Mouse (Mus musculus) heart, postnatal 25 days (tissue): ENCODE measurements at regions not wholly inside any gene's neighbourhood (a gene's known extent, or its start where the extent isn't known, plus 50 kb on each side); places are given as distances from the start of the nearest gene placed in this dataset.

Experiments
- DNase-seq: peaks from one replicate; pipeline ENCODE4 v3.0.0; 2022; ENCODE audit warnings: low spot score
- intact Hi-C: fragments of 180-260 bp; cut with DNase I; formaldehyde crosslinking; loops from one replicate; pipeline ENCODE4 v1.15.1; 2025

DNA sequence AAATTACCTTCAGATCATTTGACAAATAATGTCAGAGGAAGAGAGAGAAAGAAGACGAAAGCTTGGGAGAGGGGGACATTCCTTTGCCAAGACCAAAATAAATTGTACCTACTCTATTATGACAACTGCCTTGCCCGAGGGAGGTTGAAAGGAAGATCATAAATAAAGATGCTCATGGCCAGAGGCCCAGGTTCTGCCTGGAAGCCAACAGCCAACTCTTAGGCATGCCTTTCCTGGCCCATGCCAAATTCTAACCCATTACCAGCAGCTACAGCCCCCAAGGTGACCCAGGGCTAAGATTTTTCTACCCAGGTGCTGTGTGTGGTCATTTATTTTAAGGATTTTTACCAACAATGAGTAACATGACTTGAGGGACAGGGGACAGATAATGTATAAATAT, 54.9 kb downstream of the Cbln1 start:
- DNase-seq: no peak
- intact Hi-C loops: no loop called here

- DNase-seq: no peak
- intact Hi-C loops: no loop called here
Measured at GRCm38 (mm10) chr8:87415051-87415630, 57.3 kb downstream of the Cbln1 start.

- intact Hi-C loops: no loop called here
- no peak for DNase-seq
Measured at GRCm38 (mm10) chr8:87389016-87389415, 83.4 kb downstream of the Cbln1 start.

DNA sequence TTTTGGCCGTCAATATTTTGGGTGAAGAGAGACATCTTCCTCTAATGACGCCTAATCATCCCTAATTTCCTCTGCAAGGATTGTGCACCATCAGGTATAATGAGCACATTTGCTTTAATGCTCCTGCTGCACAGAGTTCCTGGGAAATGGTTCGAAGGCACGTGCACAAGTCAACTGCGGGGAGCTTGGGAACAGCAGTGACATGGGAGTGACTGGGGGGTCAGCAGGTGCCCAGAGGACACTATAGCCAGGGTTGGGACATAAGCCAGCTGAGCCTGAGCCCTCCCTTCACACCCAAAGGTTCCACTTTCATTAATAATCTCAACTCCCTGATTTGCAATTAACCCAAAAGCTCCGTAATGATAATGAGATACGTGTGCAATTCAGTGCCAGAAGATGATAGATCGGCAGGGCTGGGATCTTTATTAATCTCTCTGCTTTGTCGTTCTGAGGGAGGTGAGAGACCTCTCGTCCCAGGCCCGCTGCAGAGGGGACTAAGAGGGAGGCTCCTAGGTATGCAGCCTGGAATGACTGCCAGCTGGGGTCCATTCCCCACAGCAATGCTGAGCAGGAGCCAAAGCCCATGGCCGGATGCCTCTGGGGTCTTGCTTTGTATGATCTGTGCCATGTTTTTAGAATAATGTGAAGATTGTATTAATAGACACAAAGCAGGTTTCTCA, 88.7 kb downstream of the Cbln1 start:
- intact Hi-C loops: no loop called here
- DNase-seq: no peak

DNA sequence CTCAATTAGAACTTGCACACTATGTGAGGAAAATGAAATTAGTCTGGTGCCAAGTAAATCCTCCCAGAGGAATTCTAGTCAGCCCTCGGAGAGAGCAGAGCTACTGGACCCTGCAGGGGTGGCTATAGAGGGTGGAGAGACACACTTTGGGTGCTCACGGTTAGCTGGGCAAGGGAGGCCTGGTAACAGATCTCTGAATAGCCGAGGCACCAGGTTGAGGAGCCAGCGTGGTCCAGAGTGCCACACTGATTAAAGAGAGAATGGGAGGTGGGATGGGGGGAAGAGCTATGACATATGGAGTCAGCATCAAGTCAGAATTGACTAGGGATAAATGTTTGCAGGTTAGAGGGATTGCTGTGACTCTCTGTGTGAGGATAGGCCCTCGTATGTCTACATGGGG, 90.1 kb downstream of the Cbln1 start:
- intact Hi-C loops: no loop called here
- DNase-seq: no peak

GRCm38 (mm10) chr8:87380791-87381190, 91.6 kb downstream of the Cbln1 start:
- DNase-seq: no peak
- intact Hi-C loops: no loop called here

DNA sequence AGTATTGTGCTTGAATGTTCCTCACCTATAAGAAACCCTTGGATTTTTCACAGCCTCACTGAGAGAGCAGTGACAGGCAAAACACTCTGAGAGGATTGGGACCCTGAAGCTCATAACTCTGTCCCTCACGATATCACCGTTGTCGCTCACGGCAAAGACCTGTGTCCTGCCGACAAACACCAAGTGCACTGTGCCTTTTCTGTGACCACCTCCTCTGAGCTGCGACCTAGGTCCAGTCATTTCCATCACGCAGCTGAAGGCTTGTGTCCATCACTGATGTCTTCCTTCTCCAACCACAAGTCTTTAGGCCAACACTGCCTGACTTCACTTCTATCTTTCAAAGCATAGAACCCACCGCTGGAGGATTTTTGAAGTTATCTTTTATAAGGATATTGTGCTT, 93.1 kb downstream of the Cbln1 start:
- DNase-seq: no peak
- intact Hi-C loops: no loop called here

- DNase-seq: no peak
- intact Hi-C loops: no loop called here
Measured at GRCm38 (mm10) chr8:87374044-87374443, 98.4 kb downstream of the Cbln1 start.

- no peak for DNase-seq
- intact Hi-C loops: no loop called here
Measured at GRCm38 (mm10) chr8:87373535-87373934, 98.9 kb downstream of the Cbln1 start.

GRCm38 (mm10) chr8:87372061-87372460, 100.3 kb downstream of the Cbln1 start:
- DNase-seq: no peak
- intact Hi-C loops: no loop called here

- DNase-seq: no peak
- intact Hi-C loops: no loop called here
Measured at GRCm38 (mm10) chr8:87370194-87370593, 102.2 kb downstream of the Cbln1 start.

GRCm38 (mm10) chr8:87350471-87350870, 121.9 kb downstream of the Cbln1 start:
- no peak for DNase-seq
- intact Hi-C loops: no loop called here

- intact Hi-C loops: no loop called here
- DNase-seq: no peak
Measured at GRCm38 (mm10) chr8:87349781-87350181, 122.6 kb downstream of the Cbln1 start.

GRCm38 (mm10) chr8:87329371-87329770, 143.0 kb downstream of the Cbln1 start:
- no peak for DNase-seq
- intact Hi-C loops: no loop called here

GRCm38 (mm10) chr8:87314570-87314969, 157.8 kb downstream of the Cbln1 start:
- intact Hi-C loops: no loop called here
- no peak for DNase-seq

- no peak for DNase-seq
- intact Hi-C loops: no loop called here
Measured at GRCm38 (mm10) chr8:87311282-87311681, 161.1 kb downstream of the Cbln1 start.

GRCm38 (mm10) chr8:87308311-87308710, 164.1 kb downstream of the Cbln1 start:
- intact Hi-C loops: no loop called here
- DNase-seq: no peak

DNA sequence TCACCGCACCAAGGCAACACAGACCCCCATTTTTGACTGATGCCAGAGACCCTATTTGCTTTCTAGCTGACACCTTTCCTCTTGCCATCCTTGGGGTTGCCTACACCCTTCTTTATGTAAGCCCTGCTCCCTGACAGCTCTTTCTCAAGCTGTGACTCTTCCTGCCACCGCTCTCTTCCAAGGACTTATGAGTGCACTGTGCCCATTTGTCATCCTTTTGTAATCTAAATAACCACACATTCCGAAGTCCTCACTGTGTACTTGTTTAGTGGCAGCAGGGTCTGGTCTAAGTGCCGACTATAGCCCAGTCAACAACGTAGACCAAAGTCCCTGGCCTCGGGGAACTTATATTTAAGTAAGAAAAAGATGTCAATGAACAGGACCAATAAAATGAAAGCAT, 167.4 kb downstream of the Cbln1 start:
- DNase-seq: no peak
- intact Hi-C loops: no loop called here

DNA sequence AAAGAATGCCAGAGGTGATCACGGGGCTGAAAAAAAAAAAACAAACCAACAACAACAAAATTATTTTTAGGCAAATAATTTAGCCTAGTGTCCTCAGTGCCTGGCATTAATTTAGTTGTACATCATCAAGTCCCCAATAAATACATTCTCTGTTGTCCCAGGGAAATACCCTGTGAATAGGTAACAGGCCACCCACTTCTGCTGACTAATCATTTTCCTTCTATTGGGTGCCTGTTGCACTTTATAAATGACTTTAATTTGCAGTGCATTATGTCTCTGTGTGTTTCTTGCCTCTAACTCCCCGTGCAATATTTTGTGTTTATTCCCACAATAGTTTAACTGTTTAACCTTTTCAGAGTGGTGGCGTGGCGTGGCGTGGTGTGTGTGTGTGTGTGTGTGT, 168.9 kb downstream of the Cbln1 start:
- intact Hi-C loops: no loop called here
- no peak for DNase-seq

DNA sequence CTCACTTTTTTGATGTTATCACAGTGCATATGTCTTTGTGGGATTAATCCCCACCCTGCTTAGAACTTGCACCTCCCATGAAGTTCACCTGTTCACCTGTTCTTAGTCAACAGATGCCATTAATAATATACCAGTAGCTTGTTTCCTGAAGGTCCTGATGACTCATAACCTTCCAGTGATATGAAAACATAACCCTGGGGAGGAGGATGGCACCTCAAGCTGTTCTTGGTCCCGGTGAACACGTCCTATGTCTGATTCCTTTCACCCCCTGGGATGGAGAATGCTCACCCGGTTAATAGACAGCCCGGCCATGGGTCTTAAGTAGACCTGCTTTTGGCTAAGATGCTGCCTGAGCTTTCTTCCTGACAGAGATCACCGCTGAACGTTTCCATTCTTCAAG, 174.6 kb downstream of the Cbln1 start:
- DNase-seq: no peak
- intact Hi-C loops: no loop called here

GRCm38 (mm10) chr8:87297331-87297730, 175.1 kb downstream of the Cbln1 start:
- intact Hi-C loops: no loop called here

DNA sequence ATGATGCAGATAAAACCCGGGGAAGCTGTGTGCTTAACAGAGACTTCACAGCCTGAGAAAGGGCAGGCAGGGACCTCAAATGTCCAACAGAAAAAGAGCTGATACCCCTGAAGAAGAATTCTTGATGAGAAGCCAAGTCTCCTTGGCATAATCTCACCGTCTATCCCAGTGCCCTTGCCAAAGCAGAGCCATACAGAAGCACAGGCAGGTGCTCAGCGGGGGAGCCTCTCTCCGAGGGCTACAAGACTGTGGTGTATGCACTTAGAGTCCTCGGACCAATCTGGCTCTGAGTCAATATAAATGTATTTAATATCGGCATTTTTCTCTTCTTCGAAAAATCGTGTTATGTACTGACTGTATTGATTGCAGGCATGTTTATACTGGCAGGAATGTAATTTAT, 186.3 kb downstream of the Cbln1 start:
- intact Hi-C loops: no loop called here
- no peak for DNase-seq

More at GRCm38 (mm10) chr8:87297331-87297730, 175.1 kb downstream of the Cbln1 start:
- DNase-seq: no peak
